Mouse (Mus musculus) neural tube, embryonic 10.5 days (tissue): Measurements from ENCODE around the gene Olfr126.

ENCODE experiments used
- DNase-seq: peaks from one replicate; pipeline ENCODE4 v3.0.0-alpha.2; 2017; ENCODE audit warnings: low spot score; ENCODE audit errors: extremely low spot score

Olfr126 gene

DNA sequence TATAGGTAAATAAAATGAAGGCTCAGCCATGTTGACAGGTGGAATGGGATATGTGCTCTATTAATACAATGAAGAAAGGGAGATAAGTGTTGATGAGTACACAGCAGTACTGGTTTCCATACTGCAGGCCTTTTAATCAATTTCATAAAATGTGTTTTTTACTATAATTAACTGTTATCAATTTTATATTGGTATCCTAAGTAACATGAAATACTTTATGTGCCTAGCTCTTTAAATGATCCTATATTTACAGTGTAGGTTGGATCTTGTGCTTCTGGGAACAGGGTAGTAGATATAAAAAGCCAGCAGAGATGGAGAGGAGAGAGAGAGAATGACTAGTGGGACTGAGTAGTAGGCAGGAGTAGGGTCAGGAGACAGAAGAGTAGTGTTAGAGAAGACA, at the start of gene Olfr126:
Gene Olfr126 (plus strand): TSS at position 301 of the 400 bp plus-strand sequence.
- DNase-seq, result no peak

DNA sequence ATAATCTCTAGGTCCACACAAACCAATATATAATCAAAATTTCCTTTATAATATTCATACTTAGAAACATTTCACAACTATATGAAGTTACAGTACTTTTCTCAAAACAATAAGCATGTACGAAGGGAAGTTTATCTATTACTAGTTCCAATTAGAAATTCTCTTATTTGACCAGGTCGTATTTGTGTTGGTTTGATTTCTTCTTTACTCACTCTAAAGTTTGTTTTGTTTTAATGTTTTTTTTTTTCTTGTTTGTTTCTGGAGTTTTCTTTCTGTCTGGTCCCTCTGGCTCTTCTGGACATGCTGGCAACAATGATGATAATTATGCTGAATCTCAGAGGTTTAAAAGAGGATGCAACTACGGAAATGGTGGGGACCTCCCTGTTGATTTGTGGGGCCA, 47.7 kb upstream of the Olfr126 start, which contains the start of gene Olfr124:
Gene Olfr124 (plus strand): TSS at position 301 of the 400 bp plus-strand sequence.
- DNase-seq, result no peak

DNA sequence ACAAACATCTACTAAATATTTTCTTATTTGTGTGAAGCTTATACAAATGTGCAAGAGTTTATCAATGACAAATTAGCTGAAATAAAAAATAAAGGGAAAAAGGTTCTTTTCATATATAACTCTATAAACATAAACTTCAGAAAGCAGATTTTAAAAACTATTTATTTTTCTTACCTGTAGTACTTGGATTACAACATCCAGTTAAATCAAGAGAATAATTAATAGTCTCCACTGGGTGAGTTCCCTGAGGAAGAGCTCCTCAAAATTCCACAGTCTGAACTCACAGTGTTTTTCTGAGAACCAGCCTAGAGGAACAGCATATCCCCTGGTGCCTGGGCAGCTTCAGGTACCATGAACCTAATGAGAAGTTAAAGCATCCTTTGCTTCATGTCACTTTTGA, 14.6 kb upstream of the Olfr126 start, which contains the start of gene Olfr125:
Gene Olfr125 (plus strand): TSS at position 301 of the 400 bp plus-strand sequence.
- DNase-seq, result no peak

DNA sequence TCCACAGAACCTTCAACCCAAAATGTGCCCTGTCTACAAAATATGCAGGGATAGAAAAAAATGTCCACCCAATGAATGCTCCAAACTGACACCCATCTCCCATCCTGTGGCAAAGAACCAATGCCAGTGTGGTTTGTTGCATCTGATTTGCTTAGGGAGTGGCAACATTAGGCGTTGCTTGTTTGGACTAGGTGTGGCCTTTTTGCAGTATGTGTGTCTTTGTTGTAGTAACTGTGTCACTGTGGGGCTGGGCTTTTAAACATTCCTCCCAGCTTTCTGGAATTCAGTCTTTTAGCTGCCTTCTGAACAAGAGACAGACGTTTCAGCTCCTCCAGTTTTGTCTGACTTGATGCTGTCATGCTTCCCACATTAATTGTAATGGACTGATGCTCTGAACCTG, 16.6 kb downstream of the Olfr126 start:
- no peak for DNase-seq

GRCm38 (mm10) chr17:37869676-37870205, 22.5 kb downstream of the Olfr126 start:
- no peak for DNase-seq

DNA sequence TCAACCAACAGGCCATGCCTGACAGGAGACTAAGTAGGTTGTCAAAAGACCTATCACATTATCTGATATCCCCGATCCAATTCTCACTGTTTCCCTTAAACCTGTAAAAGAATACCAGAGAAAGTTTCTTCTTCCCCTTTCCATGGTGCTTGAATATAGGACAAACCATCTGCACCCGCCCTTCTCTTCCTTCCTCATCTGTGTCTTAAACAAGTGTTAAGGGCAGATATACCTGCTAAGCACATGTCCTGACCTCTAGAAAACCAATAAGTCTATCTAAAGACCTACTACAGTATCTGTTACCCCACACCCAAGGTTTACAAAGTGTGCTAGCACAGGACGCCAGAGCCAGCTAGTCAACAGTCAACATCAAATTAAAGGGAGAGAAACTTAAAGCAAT, 26.5 kb downstream of the Olfr126 start:
- DNase-seq, result no peak

GRCm38 (mm10) chr17:37900137-37900536, 52.9 kb downstream of the Olfr126 start, which contains the start of gene Olfr127:
TSS of gene Olfr127 (plus strand) at chr17:37900437.
- no peak for DNase-seq
